Mouse (Mus musculus): Measurements from ENCODE around the gene Tspan18.

The Tspan18 gene

DNA sequence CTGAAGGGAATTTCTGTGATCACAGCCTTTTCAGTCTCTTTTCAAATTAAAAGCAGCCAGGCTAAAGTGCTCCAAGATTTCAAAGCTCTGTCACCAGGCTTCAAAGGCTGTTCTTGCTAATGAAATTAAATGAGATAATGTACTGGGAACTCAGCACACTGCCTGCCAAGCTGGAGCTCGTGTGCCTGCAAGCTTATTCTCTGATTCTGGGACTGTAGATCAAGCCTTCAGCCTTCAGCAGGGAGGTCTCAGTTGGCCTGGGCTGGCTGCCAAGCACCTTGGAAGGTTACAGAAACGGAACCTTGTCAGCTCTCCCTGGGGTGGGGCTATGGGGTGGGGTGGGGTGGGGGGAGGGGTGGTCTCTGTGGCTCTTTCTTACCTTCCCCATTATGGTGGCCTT, 171.0 kb downstream of the Tspan18 start:
- in situ Hi-C loops (cut with MboI) = no loop called here

DNA sequence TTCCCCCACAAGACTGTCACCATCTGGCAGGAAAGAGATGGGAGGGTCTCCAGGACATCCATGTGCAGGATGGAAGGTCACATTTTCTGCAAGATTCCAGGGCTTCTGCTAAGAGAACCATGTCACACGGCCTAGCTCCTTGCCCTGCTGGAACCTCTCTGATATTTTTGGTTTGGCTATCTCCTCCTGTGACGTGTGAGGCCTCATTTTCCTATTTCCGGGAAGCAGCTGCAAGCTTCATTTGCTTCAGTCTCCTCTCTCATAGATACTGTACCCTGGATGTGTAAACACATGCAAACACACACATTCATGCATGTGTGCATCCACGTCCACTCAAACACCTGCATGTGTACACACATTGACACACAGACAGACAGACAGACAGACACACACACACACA, 171.5 kb downstream of the Tspan18 start:
- in situ Hi-C loops (cut with MboI) = no loop called here

DNA sequence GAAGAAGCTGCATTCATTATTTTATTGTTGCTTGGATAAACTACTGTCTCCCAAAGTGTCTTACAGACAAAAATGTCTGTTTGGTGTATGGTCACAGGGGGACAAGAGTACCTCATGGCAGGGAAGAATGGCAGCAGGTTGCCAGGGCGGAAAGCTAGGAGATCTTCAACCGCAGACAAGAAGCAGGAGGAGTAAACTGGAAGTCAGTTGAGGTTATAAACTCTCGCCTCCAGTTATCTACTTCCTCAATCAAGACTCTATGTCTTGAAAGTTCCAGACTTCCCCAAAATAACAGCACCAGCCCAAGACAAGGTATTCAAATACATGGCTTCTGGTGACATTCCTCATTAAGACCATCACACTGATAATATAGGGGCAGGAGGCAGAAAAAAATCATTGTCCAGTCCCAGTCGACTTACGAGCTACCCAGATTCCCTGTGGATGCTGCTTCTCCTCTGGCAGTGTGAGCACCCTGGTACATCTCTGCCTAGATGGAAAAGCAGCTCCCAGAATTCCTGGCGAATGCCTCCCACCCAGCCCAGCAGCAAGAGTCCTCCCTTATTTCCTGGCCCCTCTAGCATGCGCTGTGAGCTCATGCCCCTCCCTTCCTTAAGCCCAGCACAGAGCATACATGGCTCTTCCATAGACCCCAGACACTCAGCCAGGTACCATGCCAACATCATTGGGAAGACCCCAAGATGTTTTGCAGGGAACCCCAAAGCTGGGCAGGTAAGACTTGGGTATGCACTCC, 172.2 kb downstream of the Tspan18 start:
- in situ Hi-C loops (cut with MboI) = no loop called here

DNA sequence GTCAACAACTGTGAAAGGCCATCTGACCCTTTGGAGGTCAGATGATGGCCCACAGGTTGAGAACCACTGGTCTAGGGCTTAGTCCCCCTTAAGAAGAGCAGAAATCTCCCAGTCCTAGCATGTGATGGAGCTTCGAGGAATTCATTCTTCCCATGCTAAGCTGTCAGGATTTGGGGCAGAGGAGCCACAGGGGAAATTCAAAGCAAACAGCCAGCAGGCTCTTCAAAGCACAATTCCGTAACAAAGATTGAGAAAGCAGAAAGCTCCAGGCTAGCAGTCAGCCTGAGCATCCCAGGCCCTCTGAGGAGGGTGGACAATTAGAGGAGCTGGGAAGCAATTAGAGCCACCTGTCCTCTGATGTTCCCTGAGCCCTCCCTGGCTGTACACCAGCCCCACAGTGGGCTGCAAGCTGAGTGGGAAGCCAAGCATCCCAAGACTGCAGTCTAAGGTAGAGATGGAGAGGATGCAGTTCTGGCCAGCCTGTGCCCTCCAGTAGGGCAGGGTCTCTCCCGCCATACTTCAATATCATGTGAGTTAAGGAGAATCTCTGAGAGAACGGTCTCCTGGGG, 173.8 kb downstream of the Tspan18 start:
- in situ Hi-C loops (cut with MboI) = no loop called here

GRCm38 (mm10) chr2:93154486-93155032, 179.7 kb downstream of the Tspan18 start:
- in situ Hi-C loops (cut with MboI) = no loop called here

GRCm38 (mm10) chr2:93153833-93154232, 180.5 kb downstream of the Tspan18 start:
- in situ Hi-C loops (cut with MboI) = no loop called here

GRCm38 (mm10) chr2:93152883-93153491, 181.3 kb downstream of the Tspan18 start:
- in situ Hi-C loops (cut with MboI) = no loop called here

- in situ Hi-C loops (cut with MboI) = no loop called here
These were observed 182.1 kb downstream of the Tspan18 start for GRCm38 (mm10) chr2:93152191-93152601.

All from mature B cell (primary cell).